20 mouse cellular contexts compared by ENCODE assay signal in genomic region chr9:28891611-28892010, GRCm38 (mm10).
DNase-seq lines count a peak whose midpoint lies in the region; ATAC-seq lines count a peak whose summit lies in the region.
"Had no signal": no experiment of that assay in that cellular context is flagged by ENCODE, and none has a peak within 500 bp of the region (broad histone marks: within the 10 kb centered on the region; RNA-seq: fewer than 3 reads in every experiment).

No protein-coding gene starts in this region.

- no peaks in the 10 kb centered on the region for H3K36me3 ChIP-seq in intestine, embryonic 16.5 days (ENCODE audit: control insufficient read depth, insufficient read depth, low read length)
- H3K36me3 ChIP-seq: embryonic facial prominence, embryonic 12.5 days; embryonic facial prominence, embryonic 15.5 days; hindbrain, embryonic 15.5 days had no signal

- 89% methylated on average over 8 of the region's 8 CpGs for WGBS in intestine, embryonic 16.5 days

- H3K27me3 ChIP-seq in intestine, embryonic 16.5 days (replicated peaks; ENCODE audit: control insufficient read depth, insufficient read depth, low read length) = no peaks in the 10 kb centered on the region
- H3K27me3 ChIP-seq: embryonic facial prominence, embryonic 12.5 days; embryonic facial prominence, embryonic 15.5 days; hindbrain, embryonic 15.5 days had no signal

- no peaks in the 10 kb centered on the region for H3K4me1 ChIP-seq in intestine, embryonic 16.5 days (ENCODE audit: control insufficient read depth, insufficient read depth, low read length)
- H3K4me1 ChIP-seq: embryonic facial prominence, embryonic 12.5 days; embryonic facial prominence, embryonic 15.5 days had no signal

- no peak overlapping the region for H3K4me2 ChIP-seq in intestine, embryonic 16.5 days (ENCODE audit: low read depth, low read length)
- H3K4me2 ChIP-seq: embryonic facial prominence, embryonic 12.5 days; embryonic facial prominence, embryonic 15.5 days; heart, embryonic 11.5 days; hindbrain, embryonic 15.5 days had no signal

- no peak for ATAC-seq in intestine, embryonic 16.5 days
- ATAC-seq: activated CD4-positive, CD25-positive, alpha-beta regulatory T cell, adult 4 months; forebrain, embryonic 14.5 days; forebrain, postnatal 0 days had no signal

- H3K27ac ChIP-seq in intestine, embryonic 16.5 days (ENCODE audit: low read length) = no peak overlapping the region
- H3K27ac ChIP-seq: embryonic facial prominence, embryonic 12.5 days; embryonic facial prominence, embryonic 15.5 days; heart, adult 2 months; hindbrain, embryonic 15.5 days had no signal

- no peak overlapping the region for H3K4me3 ChIP-seq in intestine, embryonic 16.5 days (ENCODE audit: low read length)
- H3K4me3 ChIP-seq: embryonic facial prominence, embryonic 12.5 days; embryonic facial prominence, embryonic 15.5 days; heart, adult 2 months; hindbrain, embryonic 15.5 days had no signal

- no peaks in the 10 kb centered on the region for H3K9me3 ChIP-seq in intestine, embryonic 16.5 days (ENCODE audit: control insufficient read depth, low read length)
- H3K9me3 ChIP-seq: embryonic facial prominence, embryonic 12.5 days; embryonic facial prominence, embryonic 15.5 days; hindbrain, embryonic 15.5 days had no signal

- DNase-seq in adrenal gland, adult (ENCODE audit: inconsistent age in 2 of 2, low spot score in 1 of 2) = peak; percentile 29 to 72
- no peak for DNase-seq in adrenal gland, adult 18-20 months (ENCODE audit: low spot score in 2 of 2)
- DNase-seq in heart, adult 11 months = peak; percentile 79
- DNase-seq in heart, adult 9 months (ENCODE audit: low spot score in 2 of 2) = no peak
- DNase-seq in adrenal gland, postnatal 14 days = peak; percentile 54
- no peak for DNase-seq in natural killer cell, adult 2 months (ENCODE audit: low spot score in 2 of 2)
- DNase-seq: cerebellum, adult 9-11 months; forebrain, postnatal 0 days; gastrocnemius, postnatal 25 days; heart, postnatal 36 days; kidney, adult 11 months; kidney, adult 8-10 months had no signal

- H3K9ac ChIP-seq in intestine, embryonic 16.5 days (ENCODE audit: low read depth, low read length) = no peak overlapping the region
- H3K9ac ChIP-seq: embryonic facial prominence, embryonic 12.5 days; embryonic facial prominence, embryonic 15.5 days; forebrain, postnatal 0 days; hindbrain, embryonic 15.5 days had no signal

Comparison
In these comparisons a context has a peak if more than half of its experiments do, and no peak if none do; other contexts are left out.
1. DNase-seq: peak in adrenal gland, adult (2 of 2), heart, adult 11 months (single experiment) and adrenal gland, postnatal 14 days (single experiment); none in adrenal gland, adult 18-20 months (0 of 2), heart, adult 9 months (0 of 2) and natural killer cell, adult 2 months (0 of 2).